ENCODE assay signal across 22 mouse cellular contexts in genomic region chr17:70427866-70428265, GRCm38 (mm10).
DNase-seq lines count a peak whose midpoint lies in the region; ATAC-seq and TF ChIP-seq lines count a peak whose summit lies in the region.
"Had no signal": no experiment of that assay in that cellular context is flagged by ENCODE, and none has a peak within 500 bp of the region (broad histone marks: within the 10 kb centered on the region; RNA-seq: fewer than 3 reads in every experiment).

No protein-coding gene starts in this region.

- peak overlapping the region; percentile 78; the same call in 1 of the 2 replicates for H3K27ac ChIP-seq in olfactory bulb, adult 2 months (ENCODE audit: insufficient read depth, low read depth, low read length)
- H3K27ac ChIP-seq: forebrain, embryonic 10.5 days; forebrain, embryonic 13.5 days; hindbrain, embryonic 14.5 days; hindbrain, postnatal 0 days had no signal

- H3K4me3 ChIP-seq in olfactory bulb, adult 2 months (ENCODE audit: insufficient read depth, low read depth, low read length): no peak overlapping the region
- H3K4me3 ChIP-seq: forebrain, embryonic 10.5 days; forebrain, embryonic 13.5 days had no signal

- WGBS in olfactory bulb, adult 2 months: 48% methylated on average over 9 of the region's 9 CpGs

- DNase-seq in frontal cortex, postnatal 14 days (ENCODE audit: low spot score in 2 of 2): no peak
- peak; percentile 63 for DNase-seq in brain, adult 2 months (ENCODE audit: low read depth, low spot score)
- no peak for DNase-seq in cerebellum, adult 18-20 months
- no peak for DNase-seq in lung, postnatal 36 days
- DNase-seq: adrenal gland, postnatal 10 days; adrenal gland, postnatal 36 days; cerebellum, adult 11 months; cerebellum, adult 8-10 months; cerebellum, postnatal 10 days; cerebellum, postnatal 36 days; forebrain, postnatal 0 days; gastrocnemius, postnatal 10 days; gastrocnemius, postnatal 36 days; heart, postnatal 36 days had no signal

- H3K4me1 ChIP-seq in olfactory bulb, adult 2 months (ENCODE audit: control insufficient read depth, insufficient read depth, low read length): peaks cover 5% of the 10 kb centered on the region

- ATAC-seq in frontal cortex, adult (ENCODE audit: low TSS enrichment): peak; percentile 50; the same call in 1 of the 2 replicates
- ATAC-seq in hematopoietic stem cell, adult 5-6 weeks (replicated peaks in 1 of 2; ENCODE audit: insufficient read depth in 1 of 2, low FRiP score in 2 of 2, low TSS enrichment in 1 of 2, low read depth in 1 of 2, poor library complexity in 2 of 2, severe bottlenecking in 2 of 2): peak; percentile 48 to 60
- ATAC-seq: forebrain, embryonic 13.5 days; forebrain, postnatal 0 days; hindbrain, postnatal 0 days; inflammation-experienced regulatory T-cells, adult 6 months had no signal

- TF ChIP-seq CTCF in olfactory bulb, adult 2 months (IDR thresholded peaks at IDR 0.05; ENCODE audit: insufficient read depth, low read depth, low read length): no peak

- TF ChIP-seq POLR2A in olfactory bulb, adult 2 months (IDR thresholded peaks at IDR 0.05; ENCODE audit: insufficient read depth, low read depth, low read length): no peak
